Comparison of ENCODE assay signal across 7 mouse cellular contexts in genomic region chr4:63216566-63216965, GRCm38 (mm10). TPM values are rescaled to one million over a fixed set of nuclear protein-coding genes. Genes with fewer than 3 reads are reported as not detected.
DNase-seq lines count a peak whose midpoint lies in the region; ATAC-seq and TF ChIP-seq lines count a peak whose summit lies in the region.

No protein-coding gene starts in this region.

- peak overlapping the region; percentile 99 for H3K4me2 ChIP-seq in hindbrain, embryonic 12.5 days (replicated peaks)
- H3K4me2 ChIP-seq in liver, embryonic 14.5 days (ENCODE audit: low read depth), result peak overlapping the region; percentile 58
- H3K4me2 ChIP-seq in stomach, embryonic 16.5 days (ENCODE audit: low read depth, low read length), result peak overlapping the region; percentile 93

- 23% methylated on average over 9 of the region's 9 CpGs for WGBS in hindbrain, embryonic 12.5 days
- whole genome bisulfite sequencing in liver, embryonic 14.5 days (ENCODE audit: insufficient replicate concordance), result 34% methylated on average over 9 of the region's 9 CpGs
- 13% methylated on average over 9 of the region's 9 CpGs for WGBS in stomach, embryonic 16.5 days

- H3K4me3 ChIP-seq in E14TG2a.4 (replicated peaks; ENCODE audit: low read length), result peak overlapping the region; percentile 83
- peak overlapping the region; percentile 72 for H3K4me3 ChIP-seq in hindbrain, embryonic 12.5 days
- peak overlapping the region; percentile 38 to 58 for H3K4me3 ChIP-seq in liver, embryonic 14.5 days (ENCODE audit: insufficient read depth in 1 of 2, low read depth in 2 of 2, low read length in 2 of 2)
- H3K4me3 ChIP-seq in stomach, embryonic 16.5 days (replicated peaks; ENCODE audit: low read length), result peak overlapping the region; percentile 78

- no peak for TF ChIP-seq POLR2A in brain, embryonic 14.5 days (IDR thresholded peaks at IDR 0.05; ENCODE audit: borderline replicate concordance, extremely low read depth, insufficient read depth, insufficient read length, poor library complexity, severe bottlenecking)

- peak; percentile 53 for DNase-seq in brain, embryonic 14.5 days (ENCODE audit: low read depth)
- DNase-seq in liver, embryonic 14.5 days (ENCODE audit: low read depth in 3 of 3, low spot score in 3 of 3), result no peak
- DNase-seq in layer of hippocampus, adult 9-10 months (ENCODE audit: low spot score), result no peak
- DNase-seq in right cerebral cortex, postnatal 14 days, result no peak

- TF ChIP-seq EP300 in liver, embryonic 14.5 days (IDR thresholded peaks at IDR 0.05; ENCODE audit: low read depth), result no peak

- peaks cover 5% of the 10 kb centered on the region; the same call in 1 of the 2 replicates for H3K9me3 ChIP-seq in E14TG2a.4 (ENCODE audit: low read length)
- H3K9me3 ChIP-seq in hindbrain, embryonic 12.5 days (replicated peaks), result no peaks in the 10 kb centered on the region
- H3K9me3 ChIP-seq in liver, embryonic 14.5 days (ENCODE audit: control insufficient read depth, low read length), result no peaks in the 10 kb centered on the region
- H3K9me3 ChIP-seq in stomach, embryonic 16.5 days (replicated peaks; ENCODE audit: control insufficient read depth, low read length), result no peaks in the 10 kb centered on the region

- peaks cover 91% of the 10 kb centered on the region for H3K27me3 ChIP-seq in E14TG2a.4 (ENCODE audit: insufficient read depth, low read length)
- peaks cover 52% of the 10 kb centered on the region for H3K27me3 ChIP-seq in hindbrain, embryonic 12.5 days
- peaks cover 32% of the 10 kb centered on the region for H3K27me3 ChIP-seq in liver, embryonic 14.5 days (ENCODE audit: control insufficient read depth, insufficient read depth, low read length)
- H3K27me3 ChIP-seq in stomach, embryonic 16.5 days (ENCODE audit: control insufficient read depth, insufficient read depth, low read length), result 0 out of 2 replicates have a peak, but pooled peaks cover 5% of the 10 kb centered on the region

- TF ChIP-seq CTCF in E14TG2a.4 (conservative IDR thresholded peaks at IDR 0.05; ENCODE audit: low read length), result no peak
- TF ChIP-seq CTCF in brain, embryonic 14.5 days (IDR thresholded peaks at IDR 0.05; ENCODE audit: borderline replicate concordance, extremely low read depth, insufficient read depth, insufficient read length), result no peak
- no peak for TF ChIP-seq CTCF in liver, embryonic 14.5 days (IDR thresholded peaks at IDR 0.05; ENCODE audit: low read depth)

- ATAC-seq in hindbrain, embryonic 12.5 days (ENCODE audit: low FRiP score), result peak; percentile 46
- ATAC-seq in liver, embryonic 14.5 days (ENCODE audit: insufficient read depth), result no peak
- peak; percentile 56; the same call in 1 of the 2 replicates for ATAC-seq in stomach, embryonic 16.5 days (ENCODE audit: insufficient read depth, low FRiP score)

- no peaks in the 10 kb centered on the region for H3K36me3 ChIP-seq in E14TG2a.4 (ENCODE audit: insufficient read depth, low read length)
- H3K36me3 ChIP-seq in hindbrain, embryonic 12.5 days, result no peaks in the 10 kb centered on the region
- no peaks in the 10 kb centered on the region for H3K36me3 ChIP-seq in liver, embryonic 14.5 days (replicated peaks; ENCODE audit: control insufficient read depth, insufficient read depth, low read depth)
- no peaks in the 10 kb centered on the region; the same call in 1 of the 2 replicates for H3K36me3 ChIP-seq in stomach, embryonic 16.5 days (ENCODE audit: control insufficient read depth, insufficient read depth, low read length)

- H3K9ac ChIP-seq in hindbrain, embryonic 12.5 days, result peak overlapping the region; percentile 82; the same call in 1 of the 2 replicates
- H3K9ac ChIP-seq in liver, embryonic 14.5 days (replicated peaks), result no peak overlapping the region
- peak overlapping the region; percentile 93 for H3K9ac ChIP-seq in stomach, embryonic 16.5 days (ENCODE audit: low read length)

- H3K27ac ChIP-seq in hindbrain, embryonic 12.5 days, result no peak overlapping the region
- H3K27ac ChIP-seq in liver, embryonic 14.5 days, result no peak overlapping the region
- peak overlapping the region; percentile 77 for H3K27ac ChIP-seq in stomach, embryonic 16.5 days (ENCODE audit: low read length)

- H3K4me1 ChIP-seq in E14TG2a.4 (replicated peaks; ENCODE audit: low read depth, low read length), result peaks cover 20% of the 10 kb centered on the region
- peaks cover 26% of the 10 kb centered on the region for H3K4me1 ChIP-seq in hindbrain, embryonic 12.5 days
- H3K4me1 ChIP-seq in liver, embryonic 14.5 days (replicated peaks; ENCODE audit: control insufficient read depth in 2 of 2, insufficient read depth in 2 of 2, low read length in 1 of 2), result 0 out of 4 replicates have a peak, but pooled peaks cover 0 to 2% of the 10 kb centered on the region in 2 experiments
- H3K4me1 ChIP-seq in stomach, embryonic 16.5 days (ENCODE audit: control insufficient read depth, insufficient read depth, low read length), result peaks cover 36% of the 10 kb centered on the region

RNA-seq across cellular contexts. Expression of gene Col27a1, which starts 2.8 kb away (rescaled TPM):
- 5.7 and 6.5 TPM in 2 replicates for polyA plus RNA-seq in brain, embryonic 14.5 days (2012; rRNA removed)
- 10.5 and 11.5 TPM in 2 replicates for polyA plus RNA-seq in hindbrain, embryonic 12.5 days (2016; fragmentation: Nextera tagmentation; extraction: Ambion mirVana)
- polyA plus RNA-seq in liver, embryonic 14.5 days (2012; rRNA removed), result 3.8 and 4.2 TPM in 2 replicates
- 0.75 and 1.2 TPM in 2 replicates for polyA plus RNA-seq in liver, embryonic 14.5 days (2014; fragmentation: Nextera tagmentation; extraction: Ambion mirVana)
- polyA plus RNA-seq in stomach, embryonic 16.5 days (2015; fragmentation: Nextera tagmentation; extraction: Ambion mirVana), result 13.3 and 15.0 TPM in 2 replicates

RNA-seq across cellular contexts. Expression of gene Kif12, which starts 44.6 kb away (rescaled TPM):
- polyA plus RNA-seq in brain, embryonic 14.5 days (2012; rRNA removed), result 0.04 and 0.05 TPM in 2 replicates
- 0.27 TPM in 1 of 2 replicates, not detected in the other for polyA plus RNA-seq in hindbrain, embryonic 12.5 days (2016; fragmentation: Nextera tagmentation; extraction: Ambion mirVana)
- 5.7 and 6.1 TPM in 2 replicates for polyA plus RNA-seq in liver, embryonic 14.5 days (2012; rRNA removed)
- 3.8 TPM in 2 replicates for polyA plus RNA-seq in liver, embryonic 14.5 days (2014; fragmentation: Nextera tagmentation; extraction: Ambion mirVana)
- 27.3 and 27.4 TPM in 2 replicates for polyA plus RNA-seq in stomach, embryonic 16.5 days (2015; fragmentation: Nextera tagmentation; extraction: Ambion mirVana)
